Mouse (Mus musculus): ENCODE results near the gene 2310061I04Rik. TPM values are rescaled to one million over a fixed set of nuclear protein-coding genes. Genes with fewer than 3 reads are reported as not detected.

Gene 2310061I04Rik
- polyA plus RNA-seq, 1 experiment = 161 TPM

DNA sequence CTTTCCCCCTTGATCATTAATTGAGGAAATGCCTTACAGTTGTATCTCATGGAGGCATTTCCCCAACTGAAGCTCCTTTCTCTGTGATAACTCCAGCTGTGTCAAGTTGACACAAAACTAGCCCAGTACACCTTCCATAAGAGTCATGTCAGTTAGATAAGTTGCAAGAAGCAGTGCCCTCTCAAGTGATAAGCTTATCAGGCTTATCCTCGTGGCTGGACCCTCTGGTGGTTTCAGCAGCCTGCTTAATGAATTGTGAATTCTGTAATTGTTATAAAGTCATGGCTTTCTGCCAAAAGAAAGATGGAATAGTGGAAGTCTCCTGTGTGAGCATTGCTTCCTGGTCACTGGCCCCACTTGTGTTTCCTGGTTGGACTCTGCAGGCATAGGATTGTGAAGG is 30.2 kb upstream of the 2310061I04Rik start:
- Histone ChIP-seq H3K4me3 (replicated peaks; ENCODE audit: insufficient read depth, low read depth, low read length) (no peak overlapping the region), H3K4me1 (ENCODE audit: control insufficient read depth, insufficient read depth, low read length) (peaks cover 4% of the 10 kb centered on the region; the same call in 1 of the 2 replicates), H3K27me3 (ENCODE audit: control insufficient read depth, insufficient read depth, low read length) (no peaks in the 10 kb centered on the region), H3K27ac (ENCODE audit: insufficient read depth, low read length) (no peak overlapping the region)
- WGBS = 28% methylated on average over 1 of the region's 1 CpGs
- no peak for DNase-seq
- no peak for TF ChIP-seq POLR2A (IDR thresholded peaks at IDR 0.05; ENCODE audit: borderline replicate concordance, insufficient read depth, low read length)

DNA sequence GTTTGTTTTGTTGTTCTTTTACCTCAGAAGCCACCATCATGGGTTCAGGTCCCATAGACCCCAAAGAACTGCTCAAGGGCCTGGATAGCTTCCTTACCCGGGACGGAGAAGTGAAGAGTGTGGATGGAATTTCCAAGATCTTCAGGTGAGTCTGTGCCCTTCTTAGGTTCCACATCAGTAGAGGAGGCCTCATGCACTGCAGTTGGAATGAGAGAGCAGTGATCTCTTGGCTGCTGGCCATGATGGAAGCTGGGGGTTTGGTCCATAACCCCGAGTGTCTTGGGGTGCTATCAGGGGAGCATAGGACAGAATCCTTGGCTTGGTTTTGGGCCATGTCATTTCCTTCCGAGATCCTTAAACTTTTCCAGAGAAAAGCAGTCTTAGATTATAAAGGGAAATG is 26.1 kb upstream of the 2310061I04Rik start:
- Histone ChIP-seq H3K4me1 (ENCODE audit: control insufficient read depth, insufficient read depth, low read length) (peaks cover 4% of the 10 kb centered on the region; the same call in 1 of the 2 replicates), H3K4me3 (replicated peaks; ENCODE audit: insufficient read depth, low read depth, low read length) (no peak overlapping the region), H3K27me3 (ENCODE audit: control insufficient read depth, insufficient read depth, low read length) (no peaks in the 10 kb centered on the region), H3K27ac (ENCODE audit: insufficient read depth, low read length) (no peak overlapping the region)
- TF ChIP-seq CTCF (IDR thresholded peaks at IDR 0.05; ENCODE audit: borderline replicate concordance, insufficient read depth, low read depth, low read length) (no peak), POLR2A (IDR thresholded peaks at IDR 0.05; ENCODE audit: borderline replicate concordance, insufficient read depth, low read length) (no peak)
- WGBS = 74% methylated on average over 4 of the region's 4 CpGs
- DNase-seq = no peak

DNA sequence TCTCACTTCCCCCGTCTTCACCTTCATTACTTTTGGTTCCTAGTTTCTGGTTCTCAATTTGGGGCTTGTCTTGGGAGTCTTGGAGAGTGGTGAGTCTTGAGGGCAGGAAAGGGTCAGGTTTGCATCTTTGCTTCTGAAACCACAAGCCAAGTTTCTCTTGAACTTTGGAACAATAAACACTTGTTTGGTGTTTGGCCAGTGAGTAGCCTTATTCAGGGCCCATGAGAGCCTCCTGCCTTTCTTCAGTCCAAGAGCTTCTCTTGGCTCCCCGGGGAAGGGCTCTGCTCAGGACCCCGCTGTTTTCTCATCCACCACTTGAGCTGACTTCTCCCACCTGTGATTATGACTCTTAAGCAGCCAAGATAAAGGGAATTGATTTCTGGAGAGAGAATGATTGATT is 25.3 kb upstream of the 2310061I04Rik start:
- Histone ChIP-seq H3K4me3 (replicated peaks; ENCODE audit: insufficient read depth, low read depth, low read length) (no peak overlapping the region), H3K4me1 (ENCODE audit: control insufficient read depth, insufficient read depth, low read length) (peaks cover 4% of the 10 kb centered on the region; the same call in 1 of the 2 replicates), H3K27me3 (ENCODE audit: control insufficient read depth, insufficient read depth, low read length) (no peaks in the 10 kb centered on the region), H3K27ac (ENCODE audit: insufficient read depth, low read length) (no peak overlapping the region)
- TF ChIP-seq CTCF (IDR thresholded peaks at IDR 0.05; ENCODE audit: borderline replicate concordance, insufficient read depth, low read depth, low read length) (no peak), POLR2A (IDR thresholded peaks at IDR 0.05; ENCODE audit: borderline replicate concordance, insufficient read depth, low read length) (no peak)
- DNase-seq = no peak
- WGBS = 81% methylated on average over 3 of the region's 3 CpGs

DNA sequence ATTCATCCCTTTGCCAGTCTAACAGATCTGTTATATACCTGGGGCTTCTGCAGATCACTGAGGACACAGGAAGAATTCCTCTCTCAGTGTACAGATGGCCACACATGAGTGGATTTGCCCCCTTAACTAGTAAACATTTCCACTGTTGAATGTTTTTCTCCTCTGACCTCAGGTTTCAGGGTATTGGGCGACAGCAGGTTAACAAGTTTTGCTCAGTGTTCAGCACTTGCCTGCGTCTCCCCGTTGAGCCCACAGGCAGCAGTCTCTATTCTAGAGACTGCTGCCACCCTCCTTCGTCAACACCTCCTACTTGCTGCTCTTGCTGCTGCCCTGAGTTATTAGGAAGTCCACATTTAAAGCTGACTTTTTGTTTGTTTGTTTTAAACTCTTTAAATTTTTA is 24.5 kb upstream of the 2310061I04Rik start:
- Histone ChIP-seq H3K27ac (ENCODE audit: insufficient read depth, low read length) (no peak overlapping the region), H3K27me3 (ENCODE audit: control insufficient read depth, insufficient read depth, low read length) (no peaks in the 10 kb centered on the region), H3K4me3 (replicated peaks; ENCODE audit: insufficient read depth, low read depth, low read length) (no peak overlapping the region), H3K4me1 (ENCODE audit: control insufficient read depth, insufficient read depth, low read length) (peaks cover 4% of the 10 kb centered on the region; the same call in 1 of the 2 replicates)
- DNase-seq = no peak
- TF ChIP-seq POLR2A (IDR thresholded peaks at IDR 0.05; ENCODE audit: borderline replicate concordance, insufficient read depth, low read length) (no peak), CTCF (IDR thresholded peaks at IDR 0.05; ENCODE audit: borderline replicate concordance, insufficient read depth, low read depth, low read length) (no peak)
- 83% methylated on average over 4 of the region's 4 CpGs for WGBS

DNA sequence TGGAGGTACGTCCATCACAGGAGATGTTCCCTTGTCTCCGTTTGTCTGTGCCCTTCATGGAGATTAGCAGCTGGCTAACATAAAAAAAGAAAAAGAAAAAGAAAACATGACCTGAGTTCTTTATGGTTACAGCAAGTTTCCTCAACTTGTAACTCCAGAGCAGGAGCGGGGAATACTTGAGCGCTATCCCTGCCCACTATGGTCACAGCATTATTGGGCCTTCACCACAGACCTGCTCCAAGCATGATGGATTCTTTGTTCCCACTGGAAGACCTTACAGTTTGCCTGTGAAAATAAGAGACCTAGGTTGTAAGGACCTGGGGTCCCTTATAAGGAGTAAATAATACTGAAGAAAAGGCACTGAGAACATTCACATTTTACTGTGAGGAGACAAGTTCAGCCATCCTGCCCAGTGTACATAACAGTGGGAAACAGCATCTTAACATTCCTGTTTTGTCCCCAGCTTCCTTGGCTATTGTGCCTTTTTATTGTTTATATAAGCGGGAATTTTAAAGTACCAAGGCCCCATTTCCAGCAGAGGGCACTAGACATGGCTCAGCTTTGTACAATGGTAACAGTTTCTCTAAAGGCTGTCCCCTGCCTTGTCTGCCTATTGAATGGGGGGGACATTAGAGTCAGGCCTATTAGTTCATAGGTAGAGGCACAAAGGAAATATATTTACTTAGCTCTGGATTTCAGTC is 23.8 kb upstream of the 2310061I04Rik start:
- Histone ChIP-seq H3K27ac (ENCODE audit: insufficient read depth, low read length) (no peak overlapping the region; the same call in 1 of the 2 replicates), H3K4me1 (ENCODE audit: control insufficient read depth, insufficient read depth, low read length) (peaks cover 4% of the 10 kb centered on the region; the same call in 1 of the 2 replicates), H3K4me3 (replicated peaks; ENCODE audit: insufficient read depth, low read depth, low read length) (no peak overlapping the region), H3K27me3 (ENCODE audit: control insufficient read depth, insufficient read depth, low read length) (no peaks in the 10 kb centered on the region)
- TF ChIP-seq POLR2A (IDR thresholded peaks at IDR 0.05; ENCODE audit: borderline replicate concordance, insufficient read depth, low read length) (no peak), CTCF (IDR thresholded peaks at IDR 0.05; ENCODE audit: borderline replicate concordance, insufficient read depth, low read depth, low read length) (no peak)
- WGBS = 64% methylated on average over 5 of the region's 5 CpGs
- peak in 1 of 2 experiments; percentile 49 for DNase-seq

DNA sequence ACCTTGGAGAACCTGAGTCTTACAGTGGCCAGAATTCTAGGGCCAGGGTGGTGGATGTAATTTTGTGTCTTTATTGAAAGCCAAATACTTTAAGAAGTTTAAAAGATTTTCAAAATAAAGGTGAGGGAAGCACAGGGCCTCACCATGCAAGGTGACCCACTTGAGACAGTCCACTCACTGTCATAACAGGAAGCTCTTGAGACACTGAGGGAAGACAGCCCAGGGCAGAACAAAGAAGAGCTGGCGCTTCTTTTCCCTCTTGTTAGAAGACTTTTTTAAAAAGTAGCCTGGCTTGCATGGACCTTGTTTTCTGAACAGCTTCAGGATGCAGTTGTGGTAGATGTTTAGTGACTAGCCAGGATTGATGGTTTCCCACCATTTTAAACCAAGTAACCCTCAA is 23.2 kb upstream of the 2310061I04Rik start:
- no peaks in the 10 kb centered on the region for H3K27me3 ChIP-seq (ENCODE audit: control insufficient read depth, insufficient read depth, low read length)
- H3K27ac ChIP-seq (ENCODE audit: insufficient read depth, low read length) = no peak overlapping the region; the same call in 1 of the 2 replicates
- DNase-seq = no peak
- 74% methylated on average over 1 of the region's 1 CpGs for WGBS
- no peak for TF ChIP-seq CTCF (IDR thresholded peaks at IDR 0.05; ENCODE audit: borderline replicate concordance, insufficient read depth, low read depth, low read length)
- peaks cover 4% of the 10 kb centered on the region; the same call in 1 of the 2 replicates for H3K4me1 ChIP-seq (ENCODE audit: control insufficient read depth, insufficient read depth, low read length)
- H3K4me3 ChIP-seq (replicated peaks; ENCODE audit: insufficient read depth, low read depth, low read length) = no peak overlapping the region

DNA sequence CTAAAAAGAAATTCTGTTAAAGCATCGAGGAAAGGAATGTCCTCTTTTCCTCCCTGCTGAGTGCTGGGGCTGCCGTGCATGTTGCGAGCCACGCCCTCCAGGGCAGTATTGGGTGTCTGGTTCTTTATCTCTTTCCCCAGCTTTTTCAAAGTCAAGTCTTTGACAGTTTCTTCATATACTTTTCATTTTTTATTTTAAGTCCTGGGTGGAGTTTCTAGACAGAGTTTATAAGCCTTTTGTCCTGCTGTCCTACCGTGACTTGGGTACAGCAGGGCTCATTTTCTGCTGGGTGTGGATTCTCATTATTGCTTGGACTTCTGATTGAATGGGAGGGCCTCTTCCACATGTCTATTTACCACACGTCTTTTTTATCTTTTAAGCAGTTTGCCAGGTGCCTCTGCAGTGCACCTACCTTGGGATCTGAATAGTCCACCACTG is 22.7 kb upstream of the 2310061I04Rik start:
- H3K4me3 ChIP-seq (replicated peaks; ENCODE audit: insufficient read depth, low read depth, low read length) = peak overlapping the region; percentile 20
- TF ChIP-seq POLR2A (IDR thresholded peaks at IDR 0.05; ENCODE audit: borderline replicate concordance, insufficient read depth, low read length) = no peak
- TF ChIP-seq CTCF (IDR thresholded peaks at IDR 0.05; ENCODE audit: borderline replicate concordance, insufficient read depth, low read depth, low read length) = no peak
- no peaks in the 10 kb centered on the region for H3K27me3 ChIP-seq (ENCODE audit: control insufficient read depth, insufficient read depth, low read length)
- DNase-seq = no peak
- H3K4me1 ChIP-seq (ENCODE audit: control insufficient read depth, insufficient read depth, low read length) = peaks cover 4% of the 10 kb centered on the region; the same call in 1 of the 2 replicates
- 12% methylated on average over 6 of the region's 6 CpGs for WGBS
- H3K27ac ChIP-seq (ENCODE audit: insufficient read depth, low read length) = no peak overlapping the region; the same call in 1 of the 2 replicates

DNA sequence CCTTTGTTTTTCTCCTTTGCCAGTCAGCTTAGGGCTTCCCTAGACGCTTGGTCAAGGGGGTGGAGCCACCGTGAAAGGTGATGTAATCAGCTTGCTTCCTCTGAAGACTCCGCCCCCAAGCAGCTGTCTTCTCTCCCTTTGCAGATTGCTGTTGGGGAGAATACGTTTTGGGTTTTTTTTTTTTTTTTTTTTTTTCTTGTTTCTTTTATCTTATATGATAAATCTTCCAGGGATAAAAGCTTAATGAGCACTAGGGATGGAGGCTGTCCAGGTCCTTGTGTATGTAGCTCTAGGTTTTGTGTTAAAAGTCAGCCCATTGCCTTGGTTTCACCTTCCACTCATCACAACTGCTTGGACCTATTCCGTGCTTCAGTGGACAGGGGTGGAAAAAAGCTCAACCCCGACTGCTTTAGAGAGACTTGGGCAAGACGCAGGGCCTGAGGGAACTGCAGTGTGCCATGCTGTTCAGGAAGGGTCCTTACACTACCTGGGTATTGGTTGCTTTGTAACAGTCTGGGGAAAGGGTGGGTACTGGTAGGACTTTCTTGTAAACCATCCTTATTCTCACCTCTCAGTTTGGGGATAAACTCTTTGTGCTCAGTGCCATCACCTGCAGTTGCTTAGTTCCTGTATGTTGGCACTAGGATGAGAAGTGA is 22.0 kb upstream of the 2310061I04Rik start:
- under 1% methylated on average over 7 of the region's 7 CpGs for WGBS
- TF ChIP-seq POLR2A (IDR thresholded peaks at IDR 0.05; ENCODE audit: borderline replicate concordance, insufficient read depth, low read length) (peak; percentile 51; the same call in 1 of the 2 replicates), CTCF (IDR thresholded peaks at IDR 0.05; ENCODE audit: borderline replicate concordance, insufficient read depth, low read depth, low read length) (no peak)
- peak; percentile 95 to 97 for DNase-seq
- peak overlapping the region; percentile 97 for H3K27ac ChIP-seq (ENCODE audit: insufficient read depth, low read length)
- H3K4me1 ChIP-seq (ENCODE audit: control insufficient read depth, insufficient read depth, low read length) = peaks cover 4% of the 10 kb centered on the region; the same call in 1 of the 2 replicates
- H3K27me3 ChIP-seq (ENCODE audit: control insufficient read depth, insufficient read depth, low read length) = no peaks in the 10 kb centered on the region
- H3K4me3 ChIP-seq (replicated peaks; ENCODE audit: insufficient read depth, low read depth, low read length) = peak overlapping the region; percentile 99
